Mouse (Mus musculus): ENCODE data around the gene Ncdn. TPM values are rescaled to one million over a fixed set of nuclear protein-coding genes. Genes with fewer than 3 reads are reported as not detected.

Ncdn gene
- total and polyA plus RNA-seq, 3 experiments: 27.3 to 36.2 TPM; not detected in 1

DNA sequence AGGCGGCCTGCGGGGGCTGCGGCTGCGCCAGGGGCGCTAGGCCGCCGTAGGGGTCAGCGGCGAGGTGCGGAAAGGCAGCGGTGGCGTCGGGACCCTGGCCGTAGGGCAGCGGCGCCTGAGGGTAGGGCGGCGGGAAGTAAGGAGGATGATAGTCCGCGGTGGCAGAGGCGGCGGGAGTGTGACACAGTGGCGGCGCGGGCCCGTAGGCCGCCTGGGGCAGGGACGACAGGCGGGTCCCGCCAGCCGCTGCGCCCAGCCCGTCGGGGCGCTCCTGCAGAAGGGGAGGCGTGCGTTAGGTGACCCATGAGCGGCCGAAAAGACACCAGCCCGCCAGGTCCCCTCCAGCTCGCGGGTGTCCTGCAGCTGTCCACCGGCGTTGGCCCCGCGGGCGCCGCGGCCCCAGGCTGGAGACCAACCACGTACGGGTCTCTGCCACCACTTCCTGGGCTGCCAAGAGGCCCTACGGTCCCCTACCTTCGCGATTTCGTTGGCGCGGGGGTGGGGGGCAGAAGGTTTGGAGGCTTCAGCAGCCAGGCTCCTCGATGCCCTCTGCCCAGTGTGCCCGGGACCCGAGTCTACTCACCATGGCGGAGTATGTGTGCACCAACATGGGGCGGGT, 17.7 kb downstream of the Ncdn start:
- no peak overlapping the region for H3K9ac ChIP-seq (ENCODE audit: control insufficient read depth, low read depth, low read length, poor library complexity, severe bottlenecking)
- H3K9me3 ChIP-seq (replicated peaks; ENCODE audit: insufficient read depth, low read length): no peaks in the 10 kb centered on the region
- H3K4me3 ChIP-seq (ENCODE audit: control insufficient read depth in 1 of 2, insufficient read depth in 1 of 2, low read depth in 2 of 2, low read length in 2 of 2): no peak overlapping the region

DNA sequence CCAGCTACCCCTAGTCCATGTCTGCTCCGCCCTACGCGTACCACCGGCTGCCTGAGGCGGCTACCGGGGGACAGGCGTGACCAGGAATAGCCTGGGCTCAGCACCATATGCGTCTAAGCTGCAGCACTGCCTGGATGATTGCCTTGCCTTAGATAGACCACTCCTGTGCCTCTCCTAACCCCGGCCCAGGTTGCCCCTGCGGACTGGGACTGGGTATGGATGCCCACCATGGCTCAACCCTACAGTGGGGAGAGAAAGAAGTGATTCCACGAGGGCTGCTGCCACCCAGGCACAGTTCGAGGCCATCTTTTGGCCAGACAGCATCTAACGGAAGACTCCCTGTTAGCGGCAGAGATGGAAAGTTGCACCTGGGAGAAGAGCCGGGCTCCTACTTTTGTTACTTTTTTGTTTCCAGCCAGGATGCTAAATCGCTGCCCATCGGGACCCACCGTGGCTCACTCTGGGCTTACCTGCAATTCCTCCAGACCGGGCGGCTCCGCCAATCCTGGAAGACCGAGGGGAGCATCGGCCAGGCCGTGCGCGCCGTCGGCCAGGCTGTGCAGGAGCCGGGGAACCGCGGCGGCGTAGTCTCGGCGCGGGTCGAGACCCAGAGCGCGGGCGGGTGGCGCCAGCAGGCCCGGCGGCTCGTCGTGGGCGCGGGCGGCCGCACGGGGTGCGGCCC, 18.4 kb downstream of the Ncdn start:
- DNase-seq (ENCODE audit: low read depth, low spot score): no peak
- Histone ChIP-seq H3K27ac (ENCODE audit: control insufficient read depth, low read depth, low read length) (no peak overlapping the region), H3K4me3 (ENCODE audit: control insufficient read depth in 1 of 2, insufficient read depth in 1 of 2, low read depth in 2 of 2, low read length in 2 of 2) (no peak overlapping the region), H3K27me3 (ENCODE audit: control insufficient read depth in 1 of 2, insufficient read depth in 2 of 2, low read length in 2 of 2) (no peaks in the 10 kb centered on the region), H3K9me3 (replicated peaks; ENCODE audit: insufficient read depth, low read length) (no peaks in the 10 kb centered on the region), H3K9ac (ENCODE audit: control insufficient read depth, low read depth, low read length, poor library complexity, severe bottlenecking) (no peak overlapping the region), H3K79me2 (ENCODE audit: control insufficient read depth, insufficient read depth, low read length, poor library complexity) (no peaks in the 10 kb centered on the region), H3K4me1 (ENCODE audit: control insufficient read depth in 1 of 2, insufficient read depth in 2 of 2, low read length in 2 of 2) (no peaks in the 10 kb centered on the region), H3K36me3 (ENCODE audit: control insufficient read depth in 1 of 2, insufficient read depth in 2 of 2, low read length in 2 of 2) (no peaks in the 10 kb centered on the region)
- TF ChIP-seq MYB (IDR thresholded peaks at IDR 0.05; ENCODE audit: low read depth, low read length) (no peak), TBP (IDR thresholded peaks at IDR 0.05; ENCODE audit: low read depth, low read length) (no peak), RAD21 (IDR thresholded peaks at IDR 0.05; ENCODE audit: low read depth, low read length) (no peak), KAT2A (conservative IDR thresholded peaks at IDR 0.05; ENCODE audit: low read depth, low read length) (no peak), MXI1 (IDR thresholded peaks at IDR 0.05; ENCODE audit: low read depth, low read length) (no peak), TAL1 (IDR thresholded peaks at IDR 0.05; ENCODE audit: low read length) (no peak), ZMIZ1 (IDR thresholded peaks at IDR 0.05; ENCODE audit: low read depth, low read length) (no peak), MAX (IDR thresholded peaks at IDR 0.05; ENCODE audit: low read length) (no peak)

More for the DNA sequence above, 17.7 kb downstream of the Ncdn start:
- TF ChIP-seq GATA1 (IDR thresholded peaks at IDR 0.05; ENCODE audit: low read depth, low read length) (no peak), GABPA (IDR thresholded peaks at IDR 0.05; ENCODE audit: low read depth, low read length) (no peak), BHLHE40 (IDR thresholded peaks at IDR 0.05; ENCODE audit: borderline replicate concordance, low read depth, low read length) (no peak), MAX (IDR thresholded peaks at IDR 0.05; ENCODE audit: low read length) (no peak)
- Histone ChIP-seq H3K79me2 (ENCODE audit: control insufficient read depth, insufficient read depth, low read length, poor library complexity) (no peaks in the 10 kb centered on the region), H3K27me3 (ENCODE audit: control insufficient read depth in 1 of 2, insufficient read depth in 2 of 2, low read length in 2 of 2) (no peaks in the 10 kb centered on the region), H3K36me3 (ENCODE audit: control insufficient read depth in 1 of 2, insufficient read depth in 2 of 2, low read length in 2 of 2) (no peaks in the 10 kb centered on the region), H3K27ac (ENCODE audit: control insufficient read depth, low read depth, low read length) (no peak overlapping the region), H3K4me1 (ENCODE audit: control insufficient read depth in 1 of 2, insufficient read depth in 2 of 2, low read length in 2 of 2) (no peaks in the 10 kb centered on the region)
- no peak for DNase-seq (ENCODE audit: low read depth, low spot score)

DNA sequence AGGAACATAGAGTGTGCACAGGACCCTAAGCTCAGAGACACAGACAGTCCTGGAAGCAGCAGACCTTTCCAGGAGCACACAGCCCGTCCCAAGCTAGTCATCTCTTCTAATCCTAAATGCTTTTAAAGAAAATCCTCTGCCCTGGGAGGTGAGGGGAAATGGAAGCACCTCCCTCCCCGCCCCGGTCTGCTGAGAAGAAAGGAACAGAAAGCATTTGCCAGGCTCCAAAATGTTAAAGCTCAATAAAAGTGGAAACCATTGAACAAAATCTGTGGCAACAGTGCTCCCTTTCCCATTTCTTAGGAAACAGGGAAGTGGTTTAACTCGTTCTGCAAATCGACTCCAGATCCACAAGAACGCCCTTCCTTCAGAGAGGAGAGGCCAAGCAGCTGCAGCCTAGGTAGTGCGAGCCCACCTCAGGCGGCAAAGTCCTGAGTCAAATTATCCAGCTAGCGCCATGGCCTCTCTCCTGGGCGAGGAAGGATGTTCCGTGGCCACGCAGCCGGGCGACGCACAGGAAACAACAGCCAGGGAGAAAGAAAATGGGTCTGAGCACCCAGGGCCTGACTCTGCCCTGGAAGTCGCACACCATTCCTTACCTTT, 19.1 kb downstream of the Ncdn start:
- TF ChIP-seq USF1 (IDR thresholded peaks at IDR 0.05; ENCODE audit: low read depth, low read length): no peak
- no peak for TF ChIP-seq GATA1 (IDR thresholded peaks at IDR 0.05; ENCODE audit: low read depth, low read length)
- TF ChIP-seq HCFC1 (IDR thresholded peaks at IDR 0.05; ENCODE audit: low read depth, low read length): no peak
- no peak for TF ChIP-seq SMC3 (IDR thresholded peaks at IDR 0.05; ENCODE audit: low read depth, low read length)
- no peak for TF ChIP-seq NRF1 (IDR thresholded peaks at IDR 0.05; ENCODE audit: insufficient read depth, low read depth, low read length, poor library complexity, severe bottlenecking)
- TF ChIP-seq ELF1 (IDR thresholded peaks at IDR 0.05; ENCODE audit: low read depth, low read length): no peak
- no peak for TF ChIP-seq POLR2AphosphoS5 (IDR thresholded peaks at IDR 0.05; ENCODE audit: borderline replicate concordance, low read depth, low read length)
- no peaks in the 10 kb centered on the region for H3K36me3 ChIP-seq (ENCODE audit: control insufficient read depth in 1 of 2, insufficient read depth in 2 of 2, low read length in 2 of 2)
- no peak overlapping the region for H3K9ac ChIP-seq (ENCODE audit: control insufficient read depth, low read depth, low read length, poor library complexity, severe bottlenecking)
- no peak overlapping the region for H3K27ac ChIP-seq (ENCODE audit: control insufficient read depth, low read depth, low read length)
- H3K4me3 ChIP-seq (ENCODE audit: control insufficient read depth in 1 of 2, insufficient read depth in 1 of 2, low read depth in 2 of 2, low read length in 2 of 2): no peak overlapping the region
- H3K9me3 ChIP-seq (replicated peaks; ENCODE audit: insufficient read depth, low read length): no peaks in the 10 kb centered on the region
- H3K4me1 ChIP-seq (ENCODE audit: control insufficient read depth in 1 of 2, insufficient read depth in 2 of 2, low read length in 2 of 2): no peaks in the 10 kb centered on the region
- no peak for DNase-seq (ENCODE audit: low read depth, low spot score)
- no peaks in the 10 kb centered on the region for H3K27me3 ChIP-seq (ENCODE audit: control insufficient read depth in 1 of 2, insufficient read depth in 2 of 2, low read length in 2 of 2)
- H3K79me2 ChIP-seq (ENCODE audit: control insufficient read depth, insufficient read depth, low read length, poor library complexity): no peaks in the 10 kb centered on the region

All from MEL (cell line).